Mouse (Mus musculus) myocyte (in vitro differentiated cells): ENCODE measurements around the gene Gk. TPM values are rescaled to one million over a fixed set of nuclear protein-coding genes. Genes with fewer than 3 reads are reported as not detected.

Experiments
- H3K27me3 ChIP-seq: one replicate; pipeline ENCODE4 v1.6.1; 2011; ENCODE audit not compliant: control insufficient read depth, insufficient read depth, insufficient read length
- H3K36me3 ChIP-seq: one replicate; pipeline ENCODE4 v1.6.1; 2011; ENCODE audit not compliant: control insufficient read depth, insufficient read depth
- H3K4me2 ChIP-seq: one replicate; pipeline ENCODE4 v1.6.1; 2011; ENCODE audit warnings: low read depth, control low read depth
- H3K4me3 ChIP-seq: one replicate; pipeline ENCODE4 v1.5.1; 2011; ENCODE audit warnings: mild to moderate bottlenecking, control low read depth, moderate library complexity
- H3K79me2 ChIP-seq: one replicate; pipeline ENCODE4 v1.6.1; 2011; ENCODE audit not compliant: control insufficient read depth, insufficient read depth
- H3ac ChIP-seq: one replicate; pipeline ENCODE4 v1.6.1; 2011; ENCODE audit not compliant: control insufficient read depth, insufficient read length
- CEBPB ChIP-seq: IDR thresholded peaks from 2 replicates; pipeline ENCODE4 v1.6.1; 2011; ENCODE audit warnings: mild to moderate bottlenecking, moderate library complexity; ENCODE audit not compliant: poor library complexity, insufficient read depth, severe bottlenecking
- MAX ChIP-seq: IDR thresholded peaks from one replicate; pipeline ENCODE4 v1.6.1; 2011; ENCODE audit warnings: low read depth, mild to moderate bottlenecking, control low read depth
- MYOD1 ChIP-seq, 3 experiments: IDR thresholded peaks; one replicate each; pipeline ENCODE4 v1.6.1; 2011; ENCODE audit warnings: control low read depth in 2 of 3, low read depth in 2 of 3, mild to moderate bottlenecking in 2 of 3, moderate library complexity in 1 of 3; ENCODE audit not compliant: insufficient read length in 2 of 3, control insufficient read depth in 1 of 3
- MYOG ChIP-seq, 3 experiments: IDR thresholded peaks; one replicate each; pipeline ENCODE4 v1.6.1; 2011; ENCODE audit warnings: control low read depth in 2 of 3, low read depth in 2 of 3, mild to moderate bottlenecking in 2 of 3; ENCODE audit not compliant: insufficient read length in 2 of 3, control insufficient read depth in 1 of 3, insufficient read depth in 1 of 3
- POLR2A ChIP-seq: IDR thresholded peaks from one replicate; pipeline ENCODE4 v1.6.1; 2011; ENCODE audit warnings: low read depth, mild to moderate bottlenecking, control low read depth, moderate library complexity; ENCODE audit not compliant: insufficient read length
- POLR2AphosphoS2 ChIP-seq: IDR thresholded peaks from one replicate; pipeline ENCODE4 v1.6.1; 2011; ENCODE audit warnings: low read depth, control low read depth; ENCODE audit not compliant: insufficient read length
- REST ChIP-seq: IDR thresholded peaks from one replicate; pipeline ENCODE4 v1.6.1; 2011; ENCODE audit warnings: mild to moderate bottlenecking, control low read depth, moderate library complexity; ENCODE audit not compliant: insufficient read depth, insufficient read length
- SRF ChIP-seq: IDR thresholded peaks from one replicate; pipeline ENCODE4 v1.6.1; 2011; ENCODE audit warnings: low read depth; ENCODE audit not compliant: control insufficient read depth, insufficient read length
- TCF3 ChIP-seq: IDR thresholded peaks from one replicate; pipeline ENCODE4 v1.6.1; 2011; ENCODE audit warnings: low read depth, control low read depth; ENCODE audit not compliant: insufficient read length
- USF1 ChIP-seq: IDR thresholded peaks from one replicate; pipeline ENCODE4 v1.6.1; 2011; ENCODE audit warnings: low read depth, mild to moderate bottlenecking, control low read depth, moderate library complexity
- polyA plus RNA-seq: library from polyadenylated mRNA; unstranded; fragments of >200 nt; fragmentation: generic; extraction: Trizol; gene quantifications from one replicate; pipeline ENCODE4 v1.2.1, GENCODE M21; 2012; ENCODE audit warnings: missing spikeins

Gene Gk
- polyA plus RNA-seq, 1 experiment = 1.6 TPM

DNA sequence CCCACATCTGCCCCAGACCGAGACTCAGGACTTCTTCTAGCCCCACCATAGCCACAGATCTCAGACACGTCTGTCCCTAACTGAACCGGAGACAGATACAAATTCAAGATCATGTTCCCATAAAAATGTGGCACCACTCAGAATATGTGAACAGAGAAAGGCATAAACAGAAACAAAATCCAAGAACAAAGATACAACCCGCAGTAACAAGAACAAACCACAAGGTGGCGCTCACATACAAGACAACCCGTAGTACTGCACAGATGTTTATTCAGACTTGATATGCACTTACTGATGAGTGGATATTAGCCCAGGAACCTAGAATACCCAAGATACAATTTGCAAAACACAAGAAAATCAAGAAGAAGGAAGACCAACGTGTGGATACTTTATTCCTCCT is 99.8 kb downstream of the Gk start:
- Histone ChIP-seq H3K27me3 (no peaks in the 10 kb centered on the region), H3K4me2 (peak overlapping the region; percentile 34), H3K79me2 (no peaks in the 10 kb centered on the region), H3K4me3 (no peak overlapping the region), H3K36me3 (no peaks in the 10 kb centered on the region), H3ac (no peak overlapping the region)
- TF ChIP-seq MYOD1 (IDR thresholded peaks at IDR 0.05; ENCODE audit: control insufficient read depth in 1 of 3, insufficient read length in 2 of 3, low read depth in 2 of 3) = no peak
- TF ChIP-seq USF1 = no peak
- no peak for TF ChIP-seq SRF
- no peak for TF ChIP-seq CEBPB
- TF ChIP-seq TCF3 = no peak
- TF ChIP-seq MYOG (IDR thresholded peaks at IDR 0.05; ENCODE audit: control insufficient read depth in 1 of 3, insufficient read depth in 1 of 3, insufficient read length in 2 of 3, low read depth in 2 of 3) = no peak
- TF ChIP-seq POLR2AphosphoS2 = no peak
- TF ChIP-seq POLR2A = no peak
- TF ChIP-seq MAX = no peak
- TF ChIP-seq REST = no peak

Other genes starting within 250 kb of the Gk start
- 1.00 TPM for gene Tab3, start 202.8 kb downstream of the Gk start, polyA plus RNA-seq
- 0.01 TPM for gene 5430427O19Rik, start 93.5 kb upstream of the Gk start, polyA plus RNA-seq